Mouse (Mus musculus) liver, adult 2 months (tissue): ENCODE measurements at regions not wholly inside any gene's neighbourhood (a gene's known extent, or its start where the extent isn't known, plus 50 kb on each side); places are given as distances from the start of the nearest gene placed in this dataset.

ENCODE experiments used
- CTCF ChIP-seq: fragments of 200-500 bp; IDR thresholded peaks from 2 replicates; pipeline ENCODE4 v1.5.1; 2011; ENCODE audit warnings: low read depth, low read length, control low read depth
- POLR2A ChIP-seq: fragments of 200-500 bp; IDR thresholded peaks from 2 replicates; pipeline ENCODE4 v1.6.1; 2011; ENCODE audit warnings: low read length, control low read depth; ENCODE audit not compliant: insufficient read depth; ENCODE audit errors: extremely low read depth

GRCm38 (mm10) chrX:23495199-23495598, 130.3 kb upstream of the Klhl13 start:
- TF ChIP-seq POLR2A (no peak), CTCF (no peak)
